Mouse (Mus musculus) liver, embryonic 15.5 days (tissue): ENCODE measurements around the gene Gm45799. TPM values are rescaled to one million over a fixed set of nuclear protein-coding genes. Genes with fewer than 3 reads are reported as not detected.

Experiments used
- ATAC-seq: fragments of 200-750 bp; cut with Nextera tagmentation; 2 replicates; pipeline ENCODE4 v1.8.0; 2017; ENCODE audit warnings: moderate number of reproducible peaks, mild to moderate bottlenecking, moderate library complexity; ENCODE audit not compliant: insufficient read depth
- H3K27ac ChIP-seq: fragments of 300-500 bp; sonication (generic); replicated peaks from 2 replicates; pipeline ENCODE4 v1.5.1; 2015; ENCODE audit warnings: mild to moderate bottlenecking, inconsistent platforms
- H3K27me3 ChIP-seq: fragments of 300-500 bp; sonication (generic); 2 replicates; pipeline ENCODE4 v1.6.1; 2015; ENCODE audit warnings: mild to moderate bottlenecking, inconsistent platforms
- H3K36me3 ChIP-seq: fragments of 300-500 bp; sonication (generic); replicated peaks from 2 replicates; pipeline ENCODE4 v1.6.1; 2015; ENCODE audit warnings: moderate library complexity, mild to moderate bottlenecking, inconsistent platforms
- H3K4me1 ChIP-seq: fragments of 300-500 bp; sonication (generic); replicated peaks from 2 replicates; pipeline ENCODE4 v1.6.1; 2015; ENCODE audit warnings: inconsistent platforms
- H3K4me2 ChIP-seq: fragments of 300-500 bp; sonication (generic); 2 replicates; pipeline ENCODE4 v1.6.1; 2015; ENCODE audit warnings: moderate library complexity, mild to moderate bottlenecking, inconsistent platforms
- H3K4me3 ChIP-seq: fragments of 300-500 bp; sonication (generic); replicated peaks from 2 replicates; pipeline ENCODE4 v1.5.1; 2015; ENCODE audit warnings: mild to moderate bottlenecking, inconsistent platforms
- H3K9ac ChIP-seq: fragments of 300-500 bp; sonication (generic); 2 replicates; pipeline ENCODE4 v1.6.1; 2015; ENCODE audit warnings: moderate library complexity, mild to moderate bottlenecking, inconsistent platforms
- H3K9me3 ChIP-seq: fragments of 300-500 bp; sonication (generic); replicated peaks from 2 replicates; pipeline ENCODE4 v1.6.1; 2016; ENCODE audit warnings: inconsistent platforms
- WGBS: fragments of 180-500 bp; shearing (Covaris S2); methylation state at CpG from one replicate; pipeline ENCODE4 v1.1.7; 2015; ENCODE audit warnings: mixed read lengths; ENCODE audit not compliant: insufficient replicate concordance; 5-methylcytosine and 5-hydroxymethylcytosine counted together
- polyA plus RNA-seq: library from polyadenylated mRNA; unstranded; fragments of >200 nt; fragmentation: Nextera tagmentation; extraction: Ambion mirVana; gene quantifications from 2 replicates; pipeline ENCODE4 v1.2.1, GENCODE M21; 2015

Gm45799 gene
- polyA plus RNA-seq, 1 experiment from 2014 or later: 14.4 TPM

GRCm38 (mm10) chr7:105728701-105729428, 88.5 kb downstream of the Gm45799 start:
- H3K4me1 ChIP-seq: no peaks in the 10 kb centered on the region
- no peak for ATAC-seq
- no peak overlapping the region for H3K27ac ChIP-seq
- H3K27me3 ChIP-seq: no peaks in the 10 kb centered on the region
- H3K36me3 ChIP-seq: peaks cover 46% of the 10 kb centered on the region
- no peak overlapping the region for H3K4me2 ChIP-seq
- WGBS: 64% methylated on average over 6 of the region's 6 CpGs
- H3K4me3 ChIP-seq: no peak overlapping the region
- no peak overlapping the region for H3K9ac ChIP-seq
- H3K9me3 ChIP-seq: no peaks in the 10 kb centered on the region

- 87% methylated on average over 11 of the region's 11 CpGs for WGBS
- Histone ChIP-seq H3K27me3 (no peaks in the 10 kb centered on the region), H3K4me1 (peaks cover 32% of the 10 kb centered on the region), H3K27ac (no peak overlapping the region), H3K9ac (no peak overlapping the region), H3K4me2 (no peak overlapping the region), H3K4me3 (no peak overlapping the region), H3K36me3 (peaks cover 53% of the 10 kb centered on the region), H3K9me3 (no peaks in the 10 kb centered on the region)
- ATAC-seq: no peak
Measured at GRCm38 (mm10) chr7:105733836-105734235, 93.5 kb downstream of the Gm45799 start.

Other genes with a start within 250 kb of the Gm45799 start
- 12.6 and 17.6 TPM in 2 replicates for gene Fam160a2, start 240.5 kb upstream of the Gm45799 start, polyA plus RNA-seq
- not detected in 2 replicates for gene Cnga4, start 236.0 kb upstream of the Gm45799 start, polyA plus RNA-seq
- not detected in 2 replicates for gene Cckbr, start 214.8 kb upstream of the Gm45799 start, polyA plus RNA-seq
- 5.5 and 5.7 TPM in 2 replicates for gene Cavin3, start 158.3 kb upstream of the Gm45799 start, polyA plus RNA-seq
- gene Smpd1, start 86.2 kb upstream of the Gm45799 start, polyA plus RNA-seq: 21.9 and 22.0 TPM in 2 replicates
- gene Apbb1, start 58.9 kb upstream of the Gm45799 start, polyA plus RNA-seq: 2.3 and 2.4 TPM in 2 replicates
- 343 and 400 TPM in 2 replicates for gene Hpx, start 40.4 kb upstream of the Gm45799 start, polyA plus RNA-seq
- 3.5 and 4.9 TPM in 2 replicates for gene Trim3, start 7.0 kb upstream of the Gm45799 start, polyA plus RNA-seq
- gene Timm10b, start 496 bp upstream of the Gm45799 start, polyA plus RNA-seq: 94.4 and 98.5 TPM in 2 replicates
- 10.9 and 13.8 TPM in 2 replicates for gene Arfip2, start 136 bp upstream of the Gm45799 start, polyA plus RNA-seq
- 0.10 and 0.32 TPM in 2 replicates for gene Dnhd1, start 10.3 kb downstream of the Gm45799 start, polyA plus RNA-seq
- 120 and 127 TPM in 2 replicates for gene Ilk, start 96.0 kb downstream of the Gm45799 start, polyA plus RNA-seq
- gene Rrp8, start 96.8 kb downstream of the Gm45799 start, polyA plus RNA-seq: 10.7 and 12.6 TPM in 2 replicates
- gene Taf10, start 103.8 kb downstream of the Gm45799 start, polyA plus RNA-seq: 110 and 117 TPM in 2 replicates
- 59.4 and 62.5 TPM in 2 replicates for gene Tpp1, start 111.7 kb downstream of the Gm45799 start, polyA plus RNA-seq
- gene Dchs1, start 147.1 kb downstream of the Gm45799 start, polyA plus RNA-seq: 0.76 and 0.82 TPM in 2 replicates
- gene Mrpl17, start 170.5 kb downstream of the Gm45799 start, polyA plus RNA-seq: 213 and 216 TPM in 2 replicates